ENCODE assay signal across 15 mouse cellular contexts in the genomic region with DNA sequence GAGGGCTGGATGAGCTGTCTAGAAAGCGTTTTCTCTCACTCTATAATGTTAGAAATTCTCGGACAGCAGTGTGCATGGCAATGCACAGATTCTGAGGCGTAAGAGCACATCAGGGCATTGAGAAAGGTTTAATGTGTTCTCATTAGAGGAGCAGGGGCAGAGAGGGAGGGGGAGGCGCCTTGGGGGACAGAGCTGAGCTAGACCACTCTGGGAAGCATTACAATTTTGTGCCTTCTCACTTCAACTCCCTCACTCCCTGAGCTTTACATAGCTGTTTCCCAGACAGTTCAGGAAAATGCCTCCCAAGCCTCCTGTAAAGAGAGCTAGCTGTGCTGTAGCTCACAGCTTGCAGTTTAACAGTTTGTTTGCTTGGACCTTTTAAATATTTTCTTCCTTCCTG.
DNase-seq lines count a peak whose midpoint lies in the region; ATAC-seq lines count a peak whose summit lies in the region.
"Had no signal": no experiment of that assay in that cellular context is flagged by ENCODE, and none has a peak within 500 bp of the region (broad histone marks: within the 10 kb centered on the region; RNA-seq: fewer than 3 reads in every experiment).

No protein-coding gene starts in this region.

- no peaks in the 10 kb centered on the region for H3K9me3 ChIP-seq in embryonic facial prominence, embryonic 13.5 days
- H3K9me3 ChIP-seq in hindbrain, embryonic 15.5 days: no peaks in the 10 kb centered on the region
- H3K9me3 ChIP-seq in midbrain, embryonic 14.5 days (ENCODE audit: control insufficient read depth, low read length): no peaks in the 10 kb centered on the region

- intact Hi-C loops in gastrocnemius, postnatal 14 days (cut with DNase I; ENCODE audit: low total_unique reads): loop anchor here (10.0 kb wide), 1 partner anchor 1752 kb away; no protein-coding TSS in a partner anchor

- peaks cover 25% of the 10 kb centered on the region for H3K4me1 ChIP-seq in embryonic facial prominence, embryonic 13.5 days
- peaks cover 29% of the 10 kb centered on the region for H3K4me1 ChIP-seq in hindbrain, embryonic 15.5 days (replicated peaks)
- H3K4me1 ChIP-seq in midbrain, embryonic 14.5 days (ENCODE audit: control insufficient read depth, insufficient read depth, low read length): peaks cover 60% of the 10 kb centered on the region

- 20% methylated on average over 4 of the region's 4 CpGs for WGBS in embryonic facial prominence, embryonic 13.5 days
- WGBS in hindbrain, embryonic 15.5 days: 9% methylated on average over 4 of the region's 4 CpGs
- 2% methylated on average over 4 of the region's 4 CpGs for WGBS in midbrain, embryonic 14.5 days

- H3K4me2 ChIP-seq in embryonic facial prominence, embryonic 13.5 days: 0 out of 2 replicates have a peak overlapping the region, but pooled peaks have one; percentile 11
- H3K4me2 ChIP-seq in hindbrain, embryonic 15.5 days: peak overlapping the region; percentile 38
- peak overlapping the region; percentile 17; the same call in 1 of the 2 replicates for H3K4me2 ChIP-seq in midbrain, embryonic 14.5 days (ENCODE audit: low read length)

- no peaks in the 10 kb centered on the region for H3K36me3 ChIP-seq in embryonic facial prominence, embryonic 13.5 days
- H3K36me3 ChIP-seq in hindbrain, embryonic 15.5 days: no peaks in the 10 kb centered on the region
- H3K36me3 ChIP-seq in midbrain, embryonic 14.5 days (ENCODE audit: control insufficient read depth, insufficient read depth, low read length): no peaks in the 10 kb centered on the region

- DNase-seq in brain, adult 2 months (ENCODE audit: low read depth, low spot score): peak; percentile 23
- DNase-seq in midbrain, embryonic 14.5 days: peak; percentile 73
- DNase-seq in gastrocnemius, postnatal 14 days: no peak
- DNase-seq in cerebellum, adult 18-20 months: no peak
- no peak for DNase-seq in adrenal gland, postnatal 10 days
- DNase-seq in MN1 (ENCODE audit: low spot score): no peak
- DNase-seq: adrenal gland, adult 8-10 months; cerebellum, adult 8-10 months; left cerebral cortex, postnatal 4 days; thymus, postnatal 4 days had no signal

- no peaks in the 10 kb centered on the region for H3K27me3 ChIP-seq in embryonic facial prominence, embryonic 13.5 days
- no peaks in the 10 kb centered on the region for H3K27me3 ChIP-seq in hindbrain, embryonic 15.5 days
- H3K27me3 ChIP-seq in midbrain, embryonic 14.5 days (ENCODE audit: control insufficient read depth, insufficient read depth, low read length): no peaks in the 10 kb centered on the region

- ATAC-seq in embryonic facial prominence, embryonic 13.5 days (ENCODE audit: insufficient number of reproducible peaks, insufficient read depth, low FRiP score, low TSS enrichment, low read depth): no peak
- peak; percentile 39; the same call in 1 of the 2 replicates for ATAC-seq in hindbrain, embryonic 15.5 days (ENCODE audit: low FRiP score, low read depth)
- ATAC-seq in midbrain, embryonic 14.5 days (ENCODE audit: low FRiP score, low TSS enrichment): no peak
- ATAC-seq: inflammation-experienced regulatory T-cells, adult 6 months had no signal

- no peak overlapping the region for H3K27ac ChIP-seq in embryonic facial prominence, embryonic 13.5 days
- H3K27ac ChIP-seq in hindbrain, embryonic 15.5 days (replicated peaks): 0 out of 2 replicates have a peak overlapping the region, but pooled peaks have one; percentile 53
- peak overlapping the region; percentile 68 for H3K27ac ChIP-seq in midbrain, embryonic 14.5 days (replicated peaks; ENCODE audit: low read depth, low read length)
- H3K27ac ChIP-seq: macrophage had no signal

- no peak overlapping the region for H3K9ac ChIP-seq in embryonic facial prominence, embryonic 13.5 days
- H3K9ac ChIP-seq in hindbrain, embryonic 15.5 days: no peak overlapping the region
- H3K9ac ChIP-seq in midbrain, embryonic 14.5 days (replicated peaks; ENCODE audit: low read length): no peak overlapping the region

- no peak overlapping the region for H3K4me3 ChIP-seq in embryonic facial prominence, embryonic 13.5 days
- no peak overlapping the region for H3K4me3 ChIP-seq in hindbrain, embryonic 15.5 days
- no peak overlapping the region for H3K4me3 ChIP-seq in midbrain, embryonic 14.5 days (replicated peaks; ENCODE audit: low read depth, low read length)
- H3K4me3 ChIP-seq: erythroblast, embryonic 14.5 days had no signal

Comparison
In these comparisons a context has a peak if more than half of its experiments do, and no peak if none do; other contexts are left out.
1. DNase-seq: peak in brain, adult 2 months (single experiment) and midbrain, embryonic 14.5 days (single experiment); none in gastrocnemius, postnatal 14 days (single experiment), cerebellum, adult 18-20 months (0 of 2), adrenal gland, postnatal 10 days (single experiment) and MN1 (single experiment).
2. Peak in every context shown above with its lines, with median percentiles within 50 percentile points of each other: H3K4me2 ChIP-seq.